Mouse (Mus musculus) small intestine, adult 2 months (tissue): ENCODE results near the gene Tesk1.

Experiments
- CTCF ChIP-seq: fragments of 200-500 bp; IDR thresholded peaks from 2 replicates; pipeline ENCODE4 v1.5.1; 2012; ENCODE audit warnings: low read depth, mild to moderate bottlenecking, control low read depth, inconsistent platforms, low read length, moderate library complexity, mixed read lengths; ENCODE audit not compliant: insufficient replicate concordance, insufficient read length; ENCODE audit errors: extremely low read depth
- POLR2A ChIP-seq: fragments of 200-500 bp; IDR thresholded peaks from 2 replicates; pipeline ENCODE4 v1.6.1; 2012; ENCODE audit warnings: low read depth, mild to moderate bottlenecking, control low read depth, inconsistent platforms, low read length, moderate library complexity

- TF ChIP-seq POLR2A (no peak), CTCF (no peak)
Measured at GRCm38 (mm10) chr4:43466872-43467271, 25.1 kb downstream of the Tesk1 start.
